Mouse (Mus musculus): ENCODE measurements at regions not wholly inside any gene's neighbourhood (a gene's known extent, or its start where the extent isn't known, plus 50 kb on each side); places are given as distances from the start of the nearest gene placed in this dataset.

GRCm38 (mm10) chr4:7558721-7559120 is 680.1 kb downstream of the Car8 start:
- TF ChIP-seq ELF1 (IDR thresholded peaks at IDR 0.05; ENCODE audit: low read depth, low read length) (no peak), CTCF (conservative IDR thresholded peaks at IDR 0.05 in 1 of 2, IDR thresholded peaks at IDR 0.05 in 1 of 2; ENCODE audit: low read depth in 2 of 2, low read length in 2 of 2) (no peak), USF2 (conservative IDR thresholded peaks at IDR 0.05; ENCODE audit: low read depth, low read length) (no peak), ETS1 (conservative IDR thresholded peaks at IDR 0.05; ENCODE audit: low read depth, low read length) (no peak), EP300 (IDR thresholded peaks at IDR 0.05; ENCODE audit: low read length) (no peak), KAT2A (IDR thresholded peaks at IDR 0.05; ENCODE audit: insufficient replicate concordance, low read length) (no peak), ZMIZ1 (IDR thresholded peaks at IDR 0.05; ENCODE audit: low read depth, low read length) (no peak), MAFK (IDR thresholded peaks at IDR 0.05; ENCODE audit: insufficient replicate concordance, low read length) (no peak), CHD1 (IDR thresholded peaks at IDR 0.05; ENCODE audit: low read depth, low read length) (no peak), POLR2A (IDR thresholded peaks at IDR 0.05; ENCODE audit: low read depth, low read length) (no peak), GABPA (IDR thresholded peaks at IDR 0.05; ENCODE audit: insufficient replicate concordance, low read depth, low read length) (no peak)

All from CH12.LX (cell line).